Mouse (Mus musculus) liver, embryonic 13.5 days (tissue): ENCODE results near the gene Ghr. TPM values are rescaled to one million over a fixed set of nuclear protein-coding genes. Genes with fewer than 3 reads are reported as not detected.
A peak's percentile ranks its signal among the peaks of the same experiment; 100 is the strongest.

Experiments used
- ATAC-seq: fragments of 200-750 bp; cut with Nextera tagmentation; 2 replicates; pipeline ENCODE4 v1.8.0; 2017; ENCODE audit warnings: low read depth, mild to moderate bottlenecking, moderate number of reproducible peaks, moderate library complexity
- DNase-seq: peaks from one replicate; pipeline ENCODE4 v3.0.0; 2022
- H3K27ac ChIP-seq: fragments of 300-500 bp; sonication (generic); 2 replicates; pipeline ENCODE4 v1.5.1; 2015; ENCODE audit warnings: moderate library complexity, mild to moderate bottlenecking, inconsistent platforms
- H3K27me3 ChIP-seq: fragments of 300-500 bp; sonication (generic); 2 replicates; pipeline ENCODE4 v1.6.1; 2015; ENCODE audit warnings: mild to moderate bottlenecking, inconsistent platforms
- H3K36me3 ChIP-seq: fragments of 300-500 bp; sonication (generic); 2 replicates; pipeline ENCODE4 v1.6.1; 2015; ENCODE audit warnings: mild to moderate bottlenecking, inconsistent platforms
- H3K4me1 ChIP-seq: fragments of 300-500 bp; sonication (generic); replicated peaks from 2 replicates; pipeline ENCODE4 v1.6.1; 2015; ENCODE audit warnings: inconsistent platforms
- H3K4me2 ChIP-seq: fragments of 300-500 bp; sonication (generic); 2 replicates; pipeline ENCODE4 v1.6.1; 2015; ENCODE audit warnings: inconsistent platforms, mild to moderate bottlenecking, moderate library complexity
- H3K4me3 ChIP-seq: fragments of 300-500 bp; sonication (generic); replicated peaks from 2 replicates; pipeline ENCODE4 v1.5.1; 2015; ENCODE audit warnings: mild to moderate bottlenecking, inconsistent platforms
- H3K9ac ChIP-seq: fragments of 300-500 bp; sonication (generic); 2 replicates; pipeline ENCODE4 v1.6.1; 2015; ENCODE audit warnings: mild to moderate bottlenecking, inconsistent platforms
- H3K9me3 ChIP-seq: fragments of 300-500 bp; sonication (generic); replicated peaks from 2 replicates; pipeline ENCODE4 v1.6.1; 2016; ENCODE audit warnings: inconsistent platforms
- WGBS: fragments of 180-500 bp; shearing (Covaris S2); methylation state at CpG from one replicate; pipeline ENCODE4 v1.1.7; 2015; ENCODE audit not compliant: insufficient replicate concordance; 5-methylcytosine and 5-hydroxymethylcytosine counted together
- polyA plus RNA-seq: library from polyadenylated mRNA; unstranded; fragments of >200 nt; fragmentation: Nextera tagmentation; extraction: Ambion mirVana; gene quantifications from 2 replicates; pipeline ENCODE4 v1.2.1, GENCODE M21; 2015

Ghr gene
- polyA plus RNA-seq, 1 experiment from 2014 or later = 13.1 TPM

DNA sequence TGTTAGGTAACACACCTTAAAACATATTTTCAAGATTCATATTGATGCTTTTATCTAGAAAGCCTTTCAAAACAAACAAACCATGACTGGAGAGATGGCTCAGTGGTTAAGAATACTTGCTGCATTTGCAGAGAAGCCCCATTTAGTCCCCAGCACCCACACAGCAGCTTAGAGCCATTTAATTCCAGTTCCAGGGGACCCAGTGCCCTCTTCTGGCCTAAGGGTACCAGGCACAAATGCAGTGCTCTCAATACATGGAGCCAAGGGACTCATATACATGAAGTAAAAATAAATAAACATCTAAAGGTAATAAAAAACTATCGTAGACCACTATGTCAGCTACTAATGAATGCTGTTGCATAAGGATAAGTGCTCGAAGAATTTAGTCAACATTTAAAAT is 305.9 kb downstream of the Ghr start:
- H3K4me2 ChIP-seq = no peak overlapping the region
- ATAC-seq = no peak

DNA sequence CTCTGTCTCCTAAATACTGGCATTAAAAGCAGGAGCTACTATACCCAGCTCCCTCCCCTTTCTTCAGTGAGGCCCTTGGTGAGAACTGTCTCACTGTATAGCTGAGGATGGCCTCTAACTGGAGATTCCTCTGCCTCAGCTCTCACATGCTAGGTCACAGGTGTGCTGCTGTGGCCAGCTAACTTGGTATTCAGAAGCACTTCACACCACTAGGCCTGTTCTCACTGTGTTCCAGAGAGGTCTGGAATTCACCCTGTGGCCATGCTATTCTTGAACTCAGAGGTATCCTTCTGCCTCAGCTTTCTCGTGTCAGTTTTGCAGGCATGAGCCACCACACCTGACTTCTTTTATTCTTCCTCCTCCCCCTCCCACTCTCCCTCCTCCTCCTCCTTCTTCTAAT is 310.1 kb downstream of the Ghr start:
- H3K4me3 ChIP-seq = peak overlapping the region; percentile 58
- peaks cover 8% of the 10 kb centered on the region for H3K36me3 ChIP-seq
- H3K9me3 ChIP-seq = no peaks in the 10 kb centered on the region
- H3K27ac ChIP-seq = peak overlapping the region; percentile 12; the same call in 1 of the 2 replicates
- ATAC-seq (no peak), DNase-seq (no peak)
- H3K4me2 ChIP-seq = peak overlapping the region; percentile 46
- WGBS = 55% methylated on average over 1 of the region's 1 CpGs
- peak overlapping the region; percentile 42; the same call in 1 of the 2 replicates for H3K9ac ChIP-seq
- peaks cover 17% of the 10 kb centered on the region; the same call in 1 of the 2 replicates for H3K4me1 ChIP-seq
- H3K27me3 ChIP-seq = no peaks in the 10 kb centered on the region

More for the DNA sequence above, 305.9 kb downstream of the Ghr start:
- Histone ChIP-seq H3K9me3 (no peaks in the 10 kb centered on the region), H3K4me3 (no peak overlapping the region), H3K27ac (no peak overlapping the region), H3K27me3 (no peaks in the 10 kb centered on the region), H3K4me1 (0 out of 2 replicates have a peak, but pooled peaks cover 2% of the 10 kb centered on the region), H3K36me3 (peaks cover 14% of the 10 kb centered on the region), H3K9ac (no peak overlapping the region)
- 67% methylated on average over 2 of the region's 2 CpGs for WGBS
- no peak for DNase-seq

DNA sequence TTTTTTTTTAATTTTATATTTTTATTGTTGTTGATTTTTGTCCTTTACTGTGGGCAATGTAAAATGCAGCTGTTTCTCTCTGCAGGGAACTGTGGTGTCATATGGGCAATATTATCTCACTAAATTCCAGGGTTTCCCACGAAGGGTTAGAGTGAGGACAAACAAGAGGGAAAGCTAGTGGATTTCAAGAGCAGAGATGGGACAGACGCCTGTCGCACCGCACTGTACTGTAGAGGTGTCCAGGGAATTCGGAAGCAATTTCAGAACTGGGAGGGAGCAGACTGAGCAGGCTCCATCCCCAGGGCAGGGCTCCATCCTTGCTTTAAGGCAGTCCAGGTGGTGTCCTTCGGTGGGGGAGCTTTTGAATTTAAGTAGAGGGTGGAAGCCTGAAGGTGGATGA is 312.1 kb downstream of the Ghr start:
- peak; percentile 24 for ATAC-seq
- DNase-seq = no peak
- 21% methylated on average over 6 of the region's 6 CpGs for WGBS
- Histone ChIP-seq H3K9me3 (no peaks in the 10 kb centered on the region), H3K27ac (peak overlapping the region; percentile 69), H3K36me3 (peaks cover 5% of the 10 kb centered on the region; the same call in 1 of the 2 replicates), H3K9ac (peak overlapping the region; percentile 63), H3K4me1 (peaks cover 17% of the 10 kb centered on the region; the same call in 1 of the 2 replicates), H3K27me3 (no peaks in the 10 kb centered on the region), H3K4me2 (peak overlapping the region; percentile 53), H3K4me3 (peak overlapping the region; percentile 58)

GRCm38 (mm10) chr15:3270646-3271077 is 312.6 kb downstream of the Ghr start:
- ATAC-seq (peak; percentile 88), DNase-seq (peak; percentile 53)
- peaks cover 15% of the 10 kb centered on the region; the same call in 1 of the 2 replicates for H3K4me1 ChIP-seq
- peaks cover 2% of the 10 kb centered on the region; the same call in 1 of the 2 replicates for H3K36me3 ChIP-seq
- peak overlapping the region; percentile 26 for H3K4me3 ChIP-seq
- under 1% methylated on average over 12 of the region's 12 CpGs for WGBS
- no peaks in the 10 kb centered on the region for H3K9me3 ChIP-seq
- no peaks in the 10 kb centered on the region for H3K27me3 ChIP-seq
- H3K4me2 ChIP-seq = peak overlapping the region; percentile 45
- peak overlapping the region; percentile 19; the same call in 1 of the 2 replicates for H3K9ac ChIP-seq
- peak overlapping the region; percentile 72 for H3K27ac ChIP-seq

DNA sequence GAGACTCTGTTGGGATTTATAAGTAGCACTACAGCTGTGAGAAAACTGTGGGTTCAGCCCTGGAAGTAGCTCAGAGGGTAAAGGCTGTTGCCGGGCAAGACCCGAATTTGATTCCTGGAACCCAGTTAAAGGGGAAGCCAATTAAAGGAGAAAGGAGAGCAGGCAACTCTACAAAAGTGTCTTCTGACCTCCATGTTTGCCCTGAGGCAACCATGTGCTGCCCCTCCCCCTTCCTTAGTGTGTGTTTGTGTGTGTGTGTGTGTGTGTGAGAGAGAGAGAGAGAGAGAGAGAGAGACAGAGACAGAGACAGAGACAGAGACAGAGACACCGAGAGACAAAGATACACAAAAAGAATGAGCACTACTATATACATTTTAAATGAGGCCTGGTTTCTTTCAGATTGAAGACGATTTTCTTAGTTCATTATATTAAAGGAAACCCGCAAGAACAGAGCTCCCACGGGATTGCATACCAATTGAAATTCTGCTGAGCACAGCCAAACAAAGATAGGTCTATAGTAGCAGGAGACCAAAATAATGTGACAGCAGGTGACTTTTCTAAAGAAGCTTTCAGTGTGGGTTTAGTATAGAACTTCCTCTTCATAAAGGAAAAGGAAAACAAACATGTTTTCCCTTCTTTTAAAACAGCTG is 313.2 kb downstream of the Ghr start:
- Histone ChIP-seq H3K4me3 (peak overlapping the region; percentile 26), H3K4me1 (peaks cover 15% of the 10 kb centered on the region; the same call in 1 of the 2 replicates), H3K27me3 (no peaks in the 10 kb centered on the region), H3K27ac (peak overlapping the region; percentile 72), H3K4me2 (peak overlapping the region; percentile 45), H3K36me3 (no peaks in the 10 kb centered on the region), H3K9ac (peak overlapping the region; percentile 19; the same call in 1 of the 2 replicates), H3K9me3 (no peaks in the 10 kb centered on the region)
- 27% methylated on average over 6 of the region's 6 CpGs for WGBS
- no peak for DNase-seq
- ATAC-seq = peak; percentile 42

DNA sequence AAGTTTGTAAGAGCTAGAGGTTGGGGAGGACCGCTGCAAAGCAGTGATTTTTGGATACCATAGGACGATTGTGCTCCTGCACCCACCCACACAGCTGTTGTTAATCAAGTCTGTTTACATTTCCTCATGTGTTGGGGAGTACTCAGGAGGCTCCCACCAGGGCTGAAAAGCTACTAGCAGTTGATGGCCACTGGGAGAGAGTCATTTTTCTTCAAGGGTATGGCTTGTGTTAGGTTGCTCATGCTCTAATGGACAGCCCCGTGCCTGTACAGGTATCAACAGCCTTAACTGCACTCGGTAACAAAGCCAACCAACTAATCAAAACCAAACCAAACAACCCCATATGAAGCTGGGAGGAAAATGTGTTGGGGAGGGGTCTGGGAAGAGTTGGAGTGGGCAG is 313.8 kb downstream of the Ghr start:
- no peak for ATAC-seq
- Histone ChIP-seq H3K4me1 (peaks cover 15% of the 10 kb centered on the region; the same call in 1 of the 2 replicates), H3K9me3 (no peaks in the 10 kb centered on the region), H3K4me3 (no peak overlapping the region), H3K36me3 (no peaks in the 10 kb centered on the region), H3K9ac (no peak overlapping the region), H3K27ac (peak overlapping the region; percentile 72; the same call in 1 of the 2 replicates), H3K4me2 (no peak overlapping the region; the same call in 1 of the 2 replicates), H3K27me3 (no peaks in the 10 kb centered on the region)
- no peak for DNase-seq
- WGBS = 66% methylated on average over 4 of the region's 4 CpGs

- ATAC-seq = no peak
- no peaks in the 10 kb centered on the region for H3K36me3 ChIP-seq
- 57% methylated on average over 6 of the region's 6 CpGs for WGBS
- H3K9ac ChIP-seq = no peak within 1 kb of the TSS
- peaks cover 15% of the 10 kb centered on the region; the same call in 1 of the 2 replicates for H3K4me1 ChIP-seq
- no peak for DNase-seq
- H3K27me3 ChIP-seq = no peaks in the 10 kb centered on the region
- H3K4me3 ChIP-seq = no peak within 1 kb of the TSS
- H3K9me3 ChIP-seq = no peaks in the 10 kb centered on the region
- no peak within 1 kb of the TSS for H3K4me2 ChIP-seq
- peak within 1 kb of the TSS; percentile 72; the same call in 1 of the 2 replicates for H3K27ac ChIP-seq
Measured at GRCm38 (mm10) chr15:3268247-3268646, 315.0 kb downstream of the Ghr start, which contains the start of gene Selenop. Gene Selenop (plus strand): TSS chr15:3268547.
